Mouse (Mus musculus) right cerebral cortex, adult 18-20 months (tissue): Measurements from ENCODE around the gene Lpcat2b.
"Not testable (repeated sequence)": the region's sequence is repeated elsewhere in the genome, so short reads cannot be mapped to it uniquely, and the experiment has no call there.

Source experiments
- DNase-seq: peaks from one replicate; pipeline ENCODE4 v3.0.0; 2022; ENCODE audit warnings: mixed read lengths

Lpcat2b gene

GRCm38 (mm10) chr5:107431249-107431648, at the start of gene Lpcat2b:
TSS of gene Lpcat2b (plus strand) at chr5:107431549.
- DNase-seq = no peak

GRCm38 (mm10) chr5:107386448-107386847, 44.9 kb upstream of the Lpcat2b start:
- not testable (repeated sequence) for DNase-seq

DNA sequence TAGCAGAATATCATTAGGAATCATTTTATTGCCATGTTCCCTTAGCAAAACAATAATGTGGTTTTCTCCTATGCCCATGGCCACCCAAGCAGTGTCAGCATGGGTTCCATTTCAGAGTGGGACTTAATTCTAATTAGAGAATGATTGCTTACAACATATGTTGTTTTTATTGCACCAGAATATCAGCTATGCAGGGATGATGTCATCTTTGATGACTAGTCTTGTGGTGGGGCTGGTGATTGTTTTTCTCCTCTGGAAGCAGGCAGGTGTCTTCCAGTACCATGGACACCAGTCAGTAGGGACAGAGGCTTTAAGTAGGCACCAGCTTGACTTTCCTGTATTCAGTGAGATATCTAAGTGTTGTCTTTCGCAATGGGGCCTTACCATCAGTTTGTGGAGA, 43.6 kb upstream of the Lpcat2b start:
- DNase-seq = no peak

DNA sequence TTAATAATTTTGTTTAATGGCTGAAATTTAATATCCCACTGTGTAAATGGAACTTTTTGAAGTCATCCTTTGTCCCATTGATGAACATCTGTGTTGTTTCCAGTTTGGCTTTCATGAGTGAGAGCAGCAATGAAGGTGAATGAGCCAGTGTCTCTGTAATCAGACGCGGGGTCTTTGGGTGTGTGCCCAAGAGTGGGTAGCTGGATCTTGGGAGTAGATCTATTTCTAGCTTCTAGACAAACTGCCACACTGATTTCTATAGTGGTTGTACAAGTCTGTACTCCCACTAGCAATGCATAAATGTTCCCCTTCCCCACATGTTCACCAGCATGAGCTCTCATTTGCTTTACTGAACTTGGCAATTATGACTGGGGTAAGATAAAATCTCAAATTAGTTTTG, 42.0 kb upstream of the Lpcat2b start:
- no peak for DNase-seq

GRCm38 (mm10) chr5:107394437-107394836, 36.9 kb upstream of the Lpcat2b start:
- DNase-seq = no peak

- no peak for DNase-seq
Measured at GRCm38 (mm10) chr5:107402436-107402835, 28.9 kb upstream of the Lpcat2b start, which contains the start of gene Ephx4. TSS of gene Ephx4 (plus strand) at chr5:107402736.

DNA sequence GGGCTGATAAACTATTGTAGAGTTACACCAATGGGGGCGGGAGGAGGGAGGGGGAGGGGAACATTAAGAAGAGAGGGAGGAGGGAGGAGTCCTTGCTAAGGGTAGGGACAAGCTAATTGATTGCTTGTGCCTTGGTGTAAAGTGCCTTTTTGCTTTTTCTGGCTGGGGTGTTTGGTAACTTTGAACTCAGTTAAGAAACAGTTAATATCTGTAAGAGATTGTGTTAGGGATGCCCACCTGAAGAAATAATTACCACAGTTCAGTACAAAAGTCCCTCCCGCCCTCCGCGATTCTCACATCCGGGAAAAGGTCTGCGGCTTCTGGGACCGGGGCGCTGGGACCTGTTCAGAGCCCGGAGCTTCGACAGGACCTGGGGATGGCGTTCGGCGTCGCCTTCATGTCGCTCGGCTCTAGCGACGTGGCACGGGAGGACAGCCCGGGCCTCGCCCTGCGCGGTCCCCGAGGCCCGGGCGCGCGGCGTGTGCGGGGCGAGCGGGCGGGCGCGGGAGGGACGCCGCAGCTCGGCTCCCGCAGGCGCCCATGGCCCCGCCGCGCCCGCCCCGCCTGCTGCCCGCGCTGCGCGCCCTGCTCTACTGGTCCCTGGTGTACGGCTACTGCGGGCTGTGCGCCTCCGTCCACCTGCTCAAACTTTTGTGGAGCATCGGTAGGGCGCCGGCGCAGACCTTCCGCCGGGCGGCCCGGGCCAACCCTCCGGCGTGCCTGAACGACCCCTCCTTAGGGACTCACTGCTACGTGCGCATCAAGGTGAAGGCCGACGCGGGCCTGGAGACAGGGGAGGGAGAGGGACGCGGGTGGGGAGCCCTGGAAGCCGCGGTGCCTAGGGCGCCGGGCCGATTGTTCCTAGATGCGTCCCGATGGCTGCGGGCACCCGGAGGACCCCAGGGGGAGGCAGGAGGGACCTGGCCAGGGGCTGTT, 28.1 kb upstream of the Lpcat2b start:
- peak; percentile 42 for DNase-seq

- peak; percentile 79 for DNase-seq
Measured at GRCm38 (mm10) chr5:107403947-107404684, 27.2 kb upstream of the Lpcat2b start.

DNA sequence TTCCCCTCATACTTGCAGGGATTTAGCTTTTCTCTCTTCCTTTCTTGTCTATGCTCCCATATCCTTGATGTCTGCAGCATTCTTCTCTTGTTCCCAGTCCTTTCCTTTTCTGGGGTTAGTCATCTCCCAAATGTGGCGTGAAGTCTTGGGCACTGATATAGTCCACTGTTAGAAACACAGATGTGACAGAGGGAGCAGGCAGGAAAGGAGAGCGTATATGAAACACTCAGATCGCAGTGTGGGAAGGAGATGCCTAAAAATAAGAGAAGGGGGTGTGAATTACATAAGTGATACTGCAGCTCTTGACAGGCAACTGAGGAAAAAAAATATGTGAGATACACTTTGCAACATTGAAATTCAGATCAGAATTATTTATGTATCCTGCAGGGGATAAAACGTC, 26.0 kb upstream of the Lpcat2b start:
- DNase-seq = peak; percentile 86

- no peak for DNase-seq
Measured at GRCm38 (mm10) chr5:107410305-107410704, 21.0 kb upstream of the Lpcat2b start.

DNA sequence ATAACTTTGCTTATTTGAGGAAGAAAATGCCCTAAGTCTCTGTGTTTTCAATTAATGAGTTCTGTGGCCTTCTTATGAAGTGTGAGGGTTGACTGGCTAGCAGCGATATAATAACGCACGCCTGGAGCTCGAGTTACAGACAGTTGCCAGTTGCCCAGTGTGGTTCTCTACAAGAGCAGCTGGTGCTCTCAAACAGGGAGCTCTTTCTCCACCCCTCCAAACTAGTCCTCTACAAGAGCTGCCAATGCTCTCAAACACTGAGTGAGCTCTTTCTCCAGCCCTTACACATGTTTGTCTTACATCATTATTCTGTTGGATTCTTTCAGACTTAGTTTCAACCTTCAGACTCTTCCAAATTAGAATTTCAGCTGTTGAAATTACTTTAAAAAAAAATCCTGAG, 20.0 kb upstream of the Lpcat2b start:
- no peak for DNase-seq

DNA sequence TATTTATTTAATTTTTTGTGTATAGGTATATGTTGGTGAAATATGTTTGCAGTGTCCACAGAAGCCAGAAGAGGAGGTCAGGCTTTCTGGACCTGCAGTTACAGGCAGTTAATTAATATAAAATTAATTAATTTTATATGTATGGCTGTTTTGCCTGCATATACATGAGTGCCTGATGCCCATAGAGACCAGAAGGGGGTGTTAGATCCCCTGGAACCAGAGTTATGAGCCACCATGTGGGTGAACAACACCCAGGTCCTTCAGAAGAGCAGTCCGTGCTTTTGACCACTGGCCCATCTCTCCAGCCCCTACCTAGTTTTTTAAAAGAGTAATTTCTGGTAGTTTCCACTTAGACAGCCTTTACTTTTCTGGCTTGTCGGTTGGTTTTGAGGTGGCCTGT, 19.1 kb upstream of the Lpcat2b start:
- no peak for DNase-seq

GRCm38 (mm10) chr5:107415098-107415497, 16.3 kb upstream of the Lpcat2b start:
- DNase-seq = peak; percentile 38

DNA sequence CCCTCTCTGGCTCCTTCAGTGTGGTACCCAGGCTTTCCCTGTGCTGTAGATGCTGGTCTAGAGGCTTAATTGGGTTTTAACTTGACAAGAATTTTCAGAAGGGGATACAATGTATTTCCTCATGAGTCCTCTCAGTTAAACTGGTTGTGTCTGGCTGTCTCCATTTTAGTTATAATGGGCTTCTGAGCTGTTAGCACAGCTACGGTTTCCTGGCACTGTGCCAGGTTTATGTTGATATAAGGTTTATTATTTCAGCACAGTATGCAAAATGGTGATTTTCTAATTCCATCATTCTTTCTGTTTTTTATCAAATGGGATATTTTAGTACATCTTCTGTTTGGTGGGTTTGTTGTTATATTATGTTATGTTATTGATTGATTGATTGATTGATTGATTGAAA, 9.7 kb upstream of the Lpcat2b start:
- DNase-seq = no peak

- peak; percentile 48 for DNase-seq
Measured at GRCm38 (mm10) chr5:107434001-107434400, 2.7 kb downstream of the Lpcat2b start.

DNA sequence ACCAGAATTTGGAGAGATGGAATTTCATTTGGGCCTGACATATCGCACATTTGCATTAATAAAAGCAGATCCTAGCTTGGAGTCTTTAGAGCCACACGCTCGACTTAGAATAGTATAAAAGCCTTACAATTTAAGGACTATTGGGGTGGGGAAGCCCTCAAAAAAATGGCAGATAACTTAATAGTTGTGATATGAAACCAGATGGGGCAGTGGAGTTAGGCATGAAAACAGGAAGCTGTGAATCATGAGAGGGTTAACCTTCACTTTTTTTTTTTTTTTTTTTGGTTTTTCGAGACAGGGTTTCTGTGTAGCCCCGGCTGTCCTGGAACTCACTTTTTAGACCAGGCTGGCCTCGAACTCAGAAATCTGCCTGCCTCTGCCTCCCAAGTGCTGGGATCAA, 4.8 kb downstream of the Lpcat2b start:
- DNase-seq = no peak

DNA sequence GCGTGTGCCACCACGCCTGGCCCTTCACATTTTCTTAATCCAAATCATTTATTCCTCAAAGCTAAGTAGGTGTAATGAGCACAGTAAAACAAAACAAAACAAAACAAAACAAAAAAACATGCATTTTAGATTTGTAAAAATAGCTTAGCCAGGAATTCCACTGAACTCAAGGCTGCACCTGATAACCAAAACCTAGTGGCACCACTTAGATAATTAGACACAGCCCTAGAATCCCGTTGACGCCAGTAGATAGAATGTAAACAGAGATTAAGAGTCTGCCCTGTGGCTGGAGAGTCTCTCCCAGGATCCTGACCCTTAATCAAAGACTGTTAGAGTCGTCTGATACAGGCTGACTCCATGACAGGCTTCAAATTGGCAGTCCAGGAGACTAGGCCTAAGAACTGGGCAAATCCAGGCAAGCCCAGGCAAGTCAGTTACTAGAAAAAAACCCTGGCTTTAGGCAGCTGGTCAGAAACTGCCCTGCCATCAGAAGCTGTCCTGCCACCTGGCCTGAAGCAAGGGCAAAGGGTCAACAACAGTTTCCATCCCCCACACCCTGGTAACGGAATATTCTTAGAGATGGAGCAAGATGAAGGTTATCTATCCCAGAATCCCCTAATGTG, 5.3 kb downstream of the Lpcat2b start:
- DNase-seq = no peak

DNA sequence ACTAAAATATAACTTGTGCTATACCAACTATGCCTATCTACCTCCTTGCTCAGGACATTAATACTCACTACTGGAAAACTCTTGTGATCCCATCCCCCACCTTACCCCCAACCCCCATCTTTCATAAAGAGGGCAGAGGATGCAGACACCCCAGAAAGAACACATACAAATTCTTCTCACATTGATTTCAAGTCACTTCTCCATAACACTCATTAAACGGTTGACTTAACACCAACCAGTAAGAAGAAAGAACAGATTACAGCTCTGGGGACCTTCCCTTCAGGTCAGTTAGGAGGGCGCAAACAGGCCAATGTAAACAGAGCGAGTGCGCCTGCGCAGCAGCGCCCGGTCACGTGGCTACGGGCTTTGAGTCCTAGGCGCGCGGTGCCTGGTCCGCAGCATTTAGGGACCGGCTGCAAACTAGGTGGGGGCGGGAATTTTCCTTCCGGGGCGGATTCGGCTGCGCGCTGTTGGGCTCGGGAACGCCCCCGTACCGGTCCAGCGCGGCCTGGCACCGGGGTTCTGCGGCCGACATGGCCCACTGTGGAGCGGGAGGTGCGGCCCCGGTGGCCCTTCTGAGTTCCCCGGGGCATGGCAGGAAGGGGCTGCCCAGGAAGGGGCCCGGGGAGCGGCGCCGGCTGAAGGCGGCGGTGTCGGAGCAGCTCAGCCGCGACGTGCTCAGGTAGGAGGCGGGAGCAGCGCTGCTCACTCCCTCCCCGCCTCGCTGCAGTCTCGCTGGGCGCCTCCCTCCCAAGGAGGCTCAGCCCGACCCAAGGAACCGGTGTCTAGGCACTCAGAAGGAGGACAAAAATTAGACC, 6.3 kb downstream of the Lpcat2b start, which contains the start of gene Btbd8:
Gene Btbd8, plus strand, starts transcription at position 534 of the 818 bp plus-strand sequence.
- peak; percentile 90 for DNase-seq

GRCm38 (mm10) chr5:107438353-107438752, 7.0 kb downstream of the Lpcat2b start:
- no peak for DNase-seq

- DNase-seq = peak; percentile 54
Measured at GRCm38 (mm10) chr5:107441881-107442280, 10.5 kb downstream of the Lpcat2b start.

DNA sequence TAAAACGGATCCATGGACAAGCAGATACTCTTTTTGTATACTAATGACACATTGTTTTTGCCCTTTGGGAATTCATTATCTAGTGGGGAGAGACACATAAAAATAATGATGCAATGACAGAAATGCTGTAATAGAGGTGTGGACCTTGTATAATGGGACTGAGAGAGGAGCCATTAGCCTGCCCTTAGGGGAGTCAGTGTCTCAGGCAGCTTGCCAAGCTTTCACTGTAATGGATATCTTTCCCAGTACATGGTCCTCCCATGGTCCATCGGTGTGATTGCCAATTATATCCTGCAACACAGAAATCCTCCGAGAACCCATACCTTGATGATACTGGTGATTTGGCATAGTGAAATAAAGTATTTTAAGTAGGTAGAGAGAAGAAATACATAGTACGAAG, 12.9 kb downstream of the Lpcat2b start:
- DNase-seq = no peak

- DNase-seq = no peak
Measured at GRCm38 (mm10) chr5:107447977-107448376, 16.6 kb downstream of the Lpcat2b start.
